Mouse (Mus musculus): ENCODE data around the gene Thbs2. TPM values are rescaled to one million over a fixed set of nuclear protein-coding genes. Genes with fewer than 3 reads are reported as not detected.
"Not testable (repeated sequence)": the region's sequence is repeated elsewhere in the genome, so short reads cannot be mapped to it uniquely, and the experiment has no call there.

Thbs2 gene
- polyA plus RNA-seq, 1 experiment from 2014 or later = 49.6 TPM

DNA sequence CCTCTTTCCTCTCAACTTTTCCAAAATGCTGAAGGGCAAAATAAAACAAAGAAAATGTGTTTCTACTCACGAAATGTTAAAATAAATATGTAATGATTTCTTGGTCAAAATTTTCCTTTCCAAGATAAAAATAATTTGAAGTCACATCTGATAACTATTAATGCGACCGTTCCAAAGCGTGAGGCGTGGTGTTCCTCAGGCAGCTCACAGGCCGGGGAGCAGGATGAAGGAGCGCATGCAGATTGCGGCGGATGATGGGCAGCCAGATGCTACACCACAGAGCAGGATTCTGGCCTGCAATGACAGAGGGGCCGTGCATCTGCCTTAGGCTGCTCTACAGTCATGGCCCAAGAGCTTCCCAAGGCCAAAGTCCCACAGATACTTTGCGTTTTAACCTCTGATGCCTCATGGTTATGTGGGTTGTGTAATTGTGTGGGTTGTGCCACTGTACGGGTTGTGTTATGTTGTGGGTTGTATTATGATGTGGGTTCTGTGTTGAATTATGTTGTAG is 66.2 kb downstream of the Thbs2 start:
- no peak overlapping the region for H3K4me3 ChIP-seq (ENCODE audit: low read length)
- 0 out of 2 replicates have a peak, but pooled peaks cover 4% of the 10 kb centered on the region for H3K4me1 ChIP-seq (ENCODE audit: control insufficient read depth, insufficient read depth, low read length)
- H3K27me3 ChIP-seq (replicated peaks; ENCODE audit: control insufficient read depth, insufficient read depth, low read length) = no peaks in the 10 kb centered on the region
- WGBS = 72% methylated on average over 12 of the region's 12 CpGs
- H3K27ac ChIP-seq (ENCODE audit: low read length) = no peak overlapping the region
- ATAC-seq = no peak
- no peak overlapping the region for H3K4me2 ChIP-seq (ENCODE audit: low read depth, low read length)
- H3K36me3 ChIP-seq (ENCODE audit: control insufficient read depth, insufficient read depth, low read length) = no peaks in the 10 kb centered on the region
- H3K9me3 ChIP-seq (ENCODE audit: control insufficient read depth, low read length) = no peaks in the 10 kb centered on the region
- no peak overlapping the region for H3K9ac ChIP-seq (ENCODE audit: low read depth, low read length)

DNA sequence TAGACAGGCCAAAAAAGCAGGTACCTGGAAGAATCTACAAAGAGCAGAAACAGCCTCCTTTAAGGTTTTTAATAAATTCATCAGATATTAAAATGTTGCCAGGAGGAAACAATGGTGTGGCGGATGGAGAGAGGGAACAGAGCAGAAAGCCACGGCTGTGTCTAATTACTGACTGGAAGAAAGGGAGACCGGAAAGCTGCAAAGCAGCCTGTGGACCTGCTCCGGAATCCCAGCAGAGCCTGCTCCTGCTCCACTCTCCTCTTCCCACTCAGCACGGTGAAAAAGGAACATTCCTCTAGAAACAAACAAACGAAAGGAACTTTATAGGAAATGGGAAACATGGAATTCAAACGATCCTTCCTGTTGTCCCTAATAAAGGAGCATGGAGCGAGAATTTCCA is 69.6 kb downstream of the Thbs2 start:
- H3K9me3 ChIP-seq (ENCODE audit: control insufficient read depth, low read length) = no peaks in the 10 kb centered on the region
- 28% methylated on average over 8 of the region's 8 CpGs for WGBS
- no peaks in the 10 kb centered on the region for H3K27me3 ChIP-seq (replicated peaks; ENCODE audit: control insufficient read depth, insufficient read depth, low read length)
- H3K9ac ChIP-seq (ENCODE audit: low read depth, low read length) = no peak overlapping the region
- ATAC-seq = no peak
- H3K36me3 ChIP-seq (ENCODE audit: control insufficient read depth, insufficient read depth, low read length) = no peaks in the 10 kb centered on the region
- H3K4me3 ChIP-seq (ENCODE audit: low read length) = no peak overlapping the region
- peak overlapping the region; percentile 12 for H3K27ac ChIP-seq (ENCODE audit: low read length)
- no peak overlapping the region for H3K4me2 ChIP-seq (ENCODE audit: low read depth, low read length)
- H3K4me1 ChIP-seq (ENCODE audit: control insufficient read depth, insufficient read depth, low read length) = 0 out of 2 replicates have a peak, but pooled peaks cover 4% of the 10 kb centered on the region

DNA sequence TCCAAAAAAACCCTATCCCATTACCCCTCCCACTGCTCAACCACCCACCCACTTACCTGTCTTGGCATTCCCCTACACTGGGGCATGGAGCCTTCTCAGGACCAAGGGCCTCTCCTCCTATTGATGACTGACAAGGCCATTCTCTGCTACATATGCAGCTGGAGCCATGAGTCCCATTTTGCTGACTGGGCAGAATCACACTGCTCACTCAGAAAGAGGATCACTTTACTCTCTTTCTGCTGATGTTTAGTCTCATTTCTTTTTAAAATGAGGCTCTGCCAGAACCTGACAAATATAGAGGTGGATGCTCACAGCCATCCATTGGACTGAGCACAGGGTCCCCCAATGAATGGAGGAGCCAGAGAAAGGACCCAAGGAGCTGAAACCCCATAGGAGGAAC is 73.0 kb downstream of the Thbs2 start:
- not testable (repeated sequence) for H3K4me2 ChIP-seq (ENCODE audit: low read depth, low read length); H3K4me3 ChIP-seq (ENCODE audit: low read length); ATAC-seq; H3K36me3 ChIP-seq (ENCODE audit: control insufficient read depth, insufficient read depth, low read length); H3K9me3 ChIP-seq (ENCODE audit: control insufficient read depth, low read length); H3K27ac ChIP-seq (ENCODE audit: low read length); H3K27me3 ChIP-seq (replicated peaks; ENCODE audit: control insufficient read depth, insufficient read depth, low read length); H3K4me1 ChIP-seq (ENCODE audit: control insufficient read depth, insufficient read depth, low read length); H3K9ac ChIP-seq (ENCODE audit: low read depth, low read length)

DNA sequence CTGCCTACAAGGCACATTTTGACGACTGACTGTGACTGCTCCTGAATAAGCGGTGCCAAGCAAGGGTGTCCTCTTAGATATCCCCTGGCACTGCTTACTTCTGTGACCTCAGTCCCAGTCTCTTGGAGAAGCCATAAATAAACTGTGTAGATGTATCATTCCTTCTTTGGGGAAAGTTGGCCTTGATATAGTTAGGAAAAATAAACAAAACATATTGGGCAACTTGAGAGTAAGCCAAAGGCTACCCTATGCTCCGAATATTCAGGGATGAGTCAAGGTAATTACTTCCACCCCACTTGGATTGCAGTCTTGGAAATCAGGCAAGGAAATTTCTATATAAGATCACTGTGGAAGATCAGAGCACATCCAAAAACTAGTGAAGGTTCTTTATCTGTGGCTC is 74.0 kb downstream of the Thbs2 start:
- WGBS = 84% methylated on average over 3 of the region's 3 CpGs
- Histone ChIP-seq H3K4me3 (ENCODE audit: low read length) (no peak overlapping the region), H3K4me1 (ENCODE audit: control insufficient read depth, insufficient read depth, low read length) (no peaks in the 10 kb centered on the region), H3K9ac (ENCODE audit: low read depth, low read length) (no peak overlapping the region), H3K27ac (ENCODE audit: low read length) (no peak overlapping the region), H3K9me3 (ENCODE audit: control insufficient read depth, low read length) (no peaks in the 10 kb centered on the region), H3K36me3 (ENCODE audit: control insufficient read depth, insufficient read depth, low read length) (no peaks in the 10 kb centered on the region), H3K4me2 (ENCODE audit: low read depth, low read length) (no peak overlapping the region), H3K27me3 (replicated peaks; ENCODE audit: control insufficient read depth, insufficient read depth, low read length) (no peaks in the 10 kb centered on the region)
- ATAC-seq = no peak

DNA sequence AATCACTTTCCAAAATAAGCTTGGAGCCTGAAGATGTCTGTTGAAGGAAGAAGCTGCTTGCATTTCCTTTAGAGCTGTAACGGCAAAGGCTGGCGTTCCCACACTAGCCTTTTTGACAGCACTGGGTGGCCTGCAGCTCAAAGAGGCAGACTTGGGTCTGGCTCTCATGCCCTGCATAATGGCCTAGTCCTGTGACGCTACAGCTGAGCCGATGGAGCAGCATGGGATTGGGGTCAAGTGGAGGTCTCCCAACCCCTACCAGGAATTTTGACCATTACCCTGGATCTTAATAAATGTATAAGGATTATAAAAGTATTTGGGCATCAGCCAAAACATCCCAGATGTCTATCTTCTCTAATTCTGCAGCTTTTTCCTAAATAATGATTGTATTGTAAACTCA is 75.0 kb downstream of the Thbs2 start:
- H3K27me3 ChIP-seq (replicated peaks; ENCODE audit: control insufficient read depth, insufficient read depth, low read length) = no peaks in the 10 kb centered on the region
- no peaks in the 10 kb centered on the region for H3K9me3 ChIP-seq (ENCODE audit: control insufficient read depth, low read length)
- no peaks in the 10 kb centered on the region for H3K36me3 ChIP-seq (ENCODE audit: control insufficient read depth, insufficient read depth, low read length)
- ATAC-seq = peak; percentile 36; the same call in 1 of the 2 replicates
- H3K4me3 ChIP-seq (ENCODE audit: low read length) = no peak overlapping the region
- no peaks in the 10 kb centered on the region for H3K4me1 ChIP-seq (ENCODE audit: control insufficient read depth, insufficient read depth, low read length)
- 41% methylated on average over 4 of the region's 4 CpGs for WGBS
- no peak overlapping the region for H3K4me2 ChIP-seq (ENCODE audit: low read depth, low read length)
- H3K27ac ChIP-seq (ENCODE audit: low read length) = peak overlapping the region; percentile 66; the same call in 1 of the 2 replicates
- no peak overlapping the region for H3K9ac ChIP-seq (ENCODE audit: low read depth, low read length)

Other genes starting within 250 kb of the Thbs2 start
- 3.9 and 5.0 TPM in 2 replicates for gene Wdr27, start 248.9 kb upstream of the Thbs2 start, polyA plus RNA-seq (2015; fragmentation: Nextera tagmentation; extraction: Ambion mirVana)
- gene 1600012H06Rik, start 248.9 kb upstream of the Thbs2 start, polyA plus RNA-seq (2015; fragmentation: Nextera tagmentation; extraction: Ambion mirVana) = 37.6 and 39.9 TPM in 2 replicates